Mouse (Mus musculus): Measurements from ENCODE around the gene Asah2. TPM values are rescaled to one million over a fixed set of nuclear protein-coding genes. Genes with fewer than 3 reads are reported as not detected.

Asah2 gene
- polyA plus RNA-seq, 1 experiment from 2014 or later: 0.53 TPM

GRCm38 (mm10) chr19:31950793-31951489 is 157.1 kb downstream of the Asah2 start:
- DNase-seq (ENCODE audit: low spot score, missing footprints) (no peak), ATAC-seq (ENCODE audit: low FRiP score) (no peak)
- H3K4me2 ChIP-seq: no peak overlapping the region
- H3K36me3 ChIP-seq (ENCODE audit: control insufficient read depth, insufficient read depth, low read length): no peaks in the 10 kb centered on the region
- WGBS: 85% methylated on average over 7 of the region's 7 CpGs
- no peak overlapping the region for H3K4me3 ChIP-seq (ENCODE audit: low read depth, low read length)
- no peak overlapping the region for H3K27ac ChIP-seq (ENCODE audit: low read depth, low read length)
- H3K4me1 ChIP-seq (ENCODE audit: control insufficient read depth, insufficient read depth, low read length): no peaks in the 10 kb centered on the region
- no peak overlapping the region for H3K9ac ChIP-seq (ENCODE audit: low read length)
- H3K27me3 ChIP-seq (ENCODE audit: control insufficient read depth, insufficient read depth, low read length): no peaks in the 10 kb centered on the region
- no peaks in the 10 kb centered on the region for H3K9me3 ChIP-seq (ENCODE audit: control insufficient read depth, low read length)

Other genes with a start within 250 kb of the Asah2 start
- gene A1cf, start 239.4 kb downstream of the Asah2 start, polyA plus RNA-seq (2014; fragmentation: Nextera tagmentation; extraction: Ambion mirVana): not detected in 2 replicates